In genomic region chr9:106452351-106452750, GRCm38 (mm10) we compare ENCODE assay signal across 10 mouse cellular contexts. TPM values are rescaled to one million over a fixed set of nuclear protein-coding genes. Genes with fewer than 3 reads are reported as not detected.
DNase-seq lines count a peak whose midpoint lies in the region; ATAC-seq and TF ChIP-seq lines count a peak whose summit lies in the region.
"Had no signal": no experiment of that assay in that cellular context is flagged by ENCODE, and none has a peak within 500 bp of the region (broad histone marks: within the 10 kb centered on the region; RNA-seq: fewer than 3 reads in every experiment).

No protein-coding gene starts in this region.

- H3K9ac ChIP-seq in heart, embryonic 15.5 days = no peak overlapping the region
- H3K9ac ChIP-seq in ES-E14 (ENCODE audit: insufficient read depth, low read depth, low read length, poor library complexity, severe bottlenecking) = peak overlapping the region; percentile 86
- peak overlapping the region; percentile 92; the same call in 1 of the 2 replicates for H3K9ac ChIP-seq in forebrain, postnatal 0 days
- H3K9ac ChIP-seq in liver, embryonic 15.5 days = no peak overlapping the region

- ATAC-seq in heart, embryonic 15.5 days (replicated peaks; ENCODE audit: insufficient number of reproducible peaks, insufficient read depth, low FRiP score, low read depth) = no peak
- no peak for ATAC-seq in forebrain, postnatal 0 days
- no peak for ATAC-seq in liver, embryonic 15.5 days (ENCODE audit: insufficient read depth)

- WGBS in heart, embryonic 15.5 days = 41% methylated on average over 6 of the region's 6 CpGs
- WGBS in forebrain, postnatal 0 days = 27% methylated on average over 6 of the region's 6 CpGs
- WGBS in liver, embryonic 15.5 days (ENCODE audit: insufficient replicate concordance) = 53% methylated on average over 6 of the region's 6 CpGs

- H3K4me2 ChIP-seq in heart, embryonic 15.5 days = peak overlapping the region; percentile 95; the same call in 1 of the 2 replicates
- H3K4me2 ChIP-seq in forebrain, postnatal 0 days (ENCODE audit: low read depth) = peak overlapping the region; percentile 97
- peak overlapping the region; percentile 88 for H3K4me2 ChIP-seq in liver, embryonic 15.5 days

- TF ChIP-seq CTCF in forebrain, postnatal 0 days (IDR thresholded peaks at IDR 0.05; ENCODE audit: low read depth) = no peak

- H3K27ac ChIP-seq in heart, embryonic 15.5 days = no peak overlapping the region
- H3K27ac ChIP-seq in ES-E14 (ENCODE audit: insufficient read depth, low read depth, low read length, poor library complexity, severe bottlenecking) = peak overlapping the region; percentile 94
- peak overlapping the region; percentile 91; the same call in 1 of the 2 replicates for H3K27ac ChIP-seq in forebrain, postnatal 0 days (ENCODE audit: low read depth, low read length)
- no peak overlapping the region for H3K27ac ChIP-seq in liver, embryonic 15.5 days (replicated peaks)

- peaks cover 79% of the 10 kb centered on the region for H3K4me1 ChIP-seq in heart, embryonic 15.5 days (replicated peaks)
- H3K4me1 ChIP-seq in ES-E14 (ENCODE audit: control insufficient read depth in 2 of 2, insufficient read depth in 2 of 2, low read length in 2 of 2, poor library complexity in 1 of 2) = peaks cover 18 to 41% of the 10 kb centered on the region in 2 experiments
- peaks cover 41% of the 10 kb centered on the region for H3K4me1 ChIP-seq in forebrain, postnatal 0 days (ENCODE audit: insufficient read depth)
- peaks cover 65% of the 10 kb centered on the region for H3K4me1 ChIP-seq in liver, embryonic 15.5 days (replicated peaks)

- in situ Hi-C loops in ES-E14 (cut with MboI; ENCODE audit: low sequenced_read_pairs in 2 of 2, unreplicated experiment in 2 of 2) = no loop called here

- H3K36me3 ChIP-seq in heart, embryonic 15.5 days = no peaks in the 10 kb centered on the region
- no peaks in the 10 kb centered on the region; the same call in 1 of the 2 replicates for H3K36me3 ChIP-seq in ES-E14 (ENCODE audit: control insufficient read depth, insufficient read depth, low read length, poor library complexity, severe bottlenecking)
- H3K36me3 ChIP-seq in forebrain, postnatal 0 days (ENCODE audit: insufficient read depth) = no peaks in the 10 kb centered on the region
- no peaks in the 10 kb centered on the region; the same call in 1 of the 2 replicates for H3K36me3 ChIP-seq in liver, embryonic 15.5 days (replicated peaks)

- DNase-seq in heart, adult 9 months (ENCODE audit: low spot score in 2 of 2) = no peak
- DNase-seq in ES-E14 (ENCODE audit: low read depth, low spot score) = no peak
- DNase-seq in forebrain, postnatal 0 days = no peak
- no peak for DNase-seq in frontal cortex, postnatal 25 days (ENCODE audit: low spot score in 2 of 2)
- no peak for DNase-seq in thymus, postnatal 25 days
- no peak for DNase-seq in frontal cortex, postnatal 36 days (ENCODE audit: low spot score in 2 of 2)
- DNase-seq: thymus, adult 2 months had no signal

- H3K4me3 ChIP-seq in heart, embryonic 15.5 days = no peak overlapping the region
- H3K4me3 ChIP-seq in ES-E14 (ENCODE audit: insufficient read depth in 1 of 2, low read depth in 1 of 2, low read length in 2 of 2, poor library complexity in 1 of 2, severe bottlenecking in 1 of 2) = peak overlapping the region; percentile 85 to 87
- H3K4me3 ChIP-seq in forebrain, postnatal 0 days (ENCODE audit: low read depth, low read length) = no peak overlapping the region
- peak overlapping the region; percentile 62; the same call in 1 of the 2 replicates for H3K4me3 ChIP-seq in liver, embryonic 15.5 days (replicated peaks)

- H3K27me3 ChIP-seq in heart, embryonic 15.5 days = no peaks in the 10 kb centered on the region
- no peaks in the 10 kb centered on the region for H3K27me3 ChIP-seq in forebrain, postnatal 0 days (ENCODE audit: insufficient read depth, low read length)
- H3K27me3 ChIP-seq in liver, embryonic 15.5 days = peaks cover 52% of the 10 kb centered on the region

- no peaks in the 10 kb centered on the region for H3K9me3 ChIP-seq in heart, embryonic 15.5 days (replicated peaks)
- H3K9me3 ChIP-seq in ES-E14 (ENCODE audit: control insufficient read depth, insufficient read depth, low read depth, low read length) = no peaks in the 10 kb centered on the region
- H3K9me3 ChIP-seq in forebrain, postnatal 0 days (ENCODE audit: low read length) = no peaks in the 10 kb centered on the region
- no peaks in the 10 kb centered on the region for H3K9me3 ChIP-seq in liver, embryonic 15.5 days (replicated peaks)

TF ChIP-seq in ES-E14, 5 proteins besides CTCF, POLR2A, EP300 and RAD21:
- TF ChIP-seq CHD2 (IDR thresholded peaks at IDR 0.05; ENCODE audit: low read depth, low read length) = no peak
- TF ChIP-seq HCFC1 (IDR thresholded peaks at IDR 0.05; ENCODE audit: borderline replicate concordance, insufficient read depth, low read length) = no peak
- TF ChIP-seq ZC3H11A (IDR thresholded peaks at IDR 0.05; ENCODE audit: borderline replicate concordance, low read depth, low read length) = no peak
- no peak for TF ChIP-seq MAFK (IDR thresholded peaks at IDR 0.05; ENCODE audit: insufficient read depth, low read depth, low read length)
- no peak for TF ChIP-seq ZNF384 (IDR thresholded peaks at IDR 0.05; ENCODE audit: low read depth, low read length)

RNA-seq across cellular contexts. Expression of gene Pcbp4, which starts 0.7 kb away (rescaled TPM):
- 61.8 and 73.2 TPM in 2 replicates for polyA plus RNA-seq in heart, embryonic 15.5 days (2015; fragmentation: Nextera tagmentation; extraction: Ambion mirVana)
- 140 and 176 TPM in 2 replicates for total RNA-seq in ES-E14 (2012; rRNA removed)
- total RNA-seq in forebrain, postnatal 0 days (2014; rRNA removed) = 454 and 602 TPM in 2 replicates
- 251 and 273 TPM in 2 replicates for polyA plus RNA-seq in forebrain, postnatal 0 days (2015; fragmentation: Nextera tagmentation; extraction: Ambion mirVana)
- 7.4 and 9.1 TPM in 2 replicates for polyA plus RNA-seq in liver, embryonic 15.5 days (2015; fragmentation: Nextera tagmentation; extraction: Ambion mirVana)

RNA-seq across cellular contexts. Expression of gene Abhd14a, which starts 4.9 kb away (rescaled TPM):
- polyA plus RNA-seq in heart, embryonic 15.5 days (2015; fragmentation: Nextera tagmentation; extraction: Ambion mirVana) = 50.5 and 54.2 TPM in 2 replicates
- 23.0 and 55.6 TPM in 2 replicates for total RNA-seq in ES-E14 (2012; rRNA removed)
- 54.4 and 63.2 TPM in 2 replicates for total RNA-seq in forebrain, postnatal 0 days (2014; rRNA removed)
- 84.1 and 87.1 TPM in 2 replicates for polyA plus RNA-seq in forebrain, postnatal 0 days (2015; fragmentation: Nextera tagmentation; extraction: Ambion mirVana)
- 20.2 and 22.0 TPM in 2 replicates for polyA plus RNA-seq in liver, embryonic 15.5 days (2015; fragmentation: Nextera tagmentation; extraction: Ambion mirVana)

RNA-seq across cellular contexts. Expression of gene Abhd14b, which starts 5.1 kb away (rescaled TPM):
- 7.0 and 11.0 TPM in 2 replicates for polyA plus RNA-seq in heart, embryonic 15.5 days (2015; fragmentation: Nextera tagmentation; extraction: Ambion mirVana)
- 1.9 and 4.2 TPM in 2 replicates for total RNA-seq in ES-E14 (2012; rRNA removed)
- 10.5 and 13.8 TPM in 2 replicates for total RNA-seq in forebrain, postnatal 0 days (2014; rRNA removed)
- polyA plus RNA-seq in forebrain, postnatal 0 days (2015; fragmentation: Nextera tagmentation; extraction: Ambion mirVana) = 7.6 and 8.8 TPM in 2 replicates
- polyA plus RNA-seq in liver, embryonic 15.5 days (2015; fragmentation: Nextera tagmentation; extraction: Ambion mirVana) = 29.0 and 36.4 TPM in 2 replicates

RNA-seq across cellular contexts. Expression of gene Gpr62, which starts 13.4 kb away (rescaled TPM):
- 0.10 and 0.14 TPM in 2 replicates for polyA plus RNA-seq in heart, embryonic 15.5 days (2015; fragmentation: Nextera tagmentation; extraction: Ambion mirVana)
- 0.22 and 0.58 TPM in 2 replicates for total RNA-seq in ES-E14 (2012; rRNA removed)
- total RNA-seq in forebrain, postnatal 0 days (2014; rRNA removed) = 1.5 and 1.8 TPM in 2 replicates
- 2.3 and 3.0 TPM in 2 replicates for polyA plus RNA-seq in forebrain, postnatal 0 days (2015; fragmentation: Nextera tagmentation; extraction: Ambion mirVana)
- polyA plus RNA-seq in liver, embryonic 15.5 days (2015; fragmentation: Nextera tagmentation; extraction: Ambion mirVana) = not detected in 2 replicates
- total RNA-seq: granulocyte monocyte progenitor cell, adult 5-6 weeks had no signal

RNA-seq across cellular contexts. Expression of gene Acy1, which starts 14.2 kb away (rescaled TPM):
- polyA plus RNA-seq in heart, embryonic 15.5 days (2015; fragmentation: Nextera tagmentation; extraction: Ambion mirVana) = 25.1 and 28.6 TPM in 2 replicates
- total RNA-seq in ES-E14 (2012; rRNA removed) = 28.8 and 40.3 TPM in 2 replicates
- 12.9 and 18.1 TPM in 2 replicates for total RNA-seq in forebrain, postnatal 0 days (2014; rRNA removed)
- 20.5 and 21.0 TPM in 2 replicates for polyA plus RNA-seq in forebrain, postnatal 0 days (2015; fragmentation: Nextera tagmentation; extraction: Ambion mirVana)
- polyA plus RNA-seq in liver, embryonic 15.5 days (2015; fragmentation: Nextera tagmentation; extraction: Ambion mirVana) = 32.4 and 35.5 TPM in 2 replicates

Comparison
In these comparisons a context has a peak if more than half of its experiments do, and no peak if none do; other contexts are left out.
1. H3K27ac ChIP-seq: peak in ES-E14 (single experiment) and forebrain, postnatal 0 days (single experiment); none in heart, embryonic 15.5 days (single experiment) and liver, embryonic 15.5 days (single experiment).
2. H3K4me3 ChIP-seq: peak in ES-E14 (2 of 2) and liver, embryonic 15.5 days (single experiment); none in heart, embryonic 15.5 days (single experiment) and forebrain, postnatal 0 days (single experiment).
3. H3K9ac ChIP-seq: peak in ES-E14 (single experiment) and forebrain, postnatal 0 days (single experiment); none in heart, embryonic 15.5 days (single experiment) and liver, embryonic 15.5 days (single experiment).
4. Peak in every context shown above with its lines, with median percentiles within 50 percentile points of each other: H3K4me2 ChIP-seq.